8 mouse cellular contexts compared by ENCODE assay signal in the genomic region with DNA sequence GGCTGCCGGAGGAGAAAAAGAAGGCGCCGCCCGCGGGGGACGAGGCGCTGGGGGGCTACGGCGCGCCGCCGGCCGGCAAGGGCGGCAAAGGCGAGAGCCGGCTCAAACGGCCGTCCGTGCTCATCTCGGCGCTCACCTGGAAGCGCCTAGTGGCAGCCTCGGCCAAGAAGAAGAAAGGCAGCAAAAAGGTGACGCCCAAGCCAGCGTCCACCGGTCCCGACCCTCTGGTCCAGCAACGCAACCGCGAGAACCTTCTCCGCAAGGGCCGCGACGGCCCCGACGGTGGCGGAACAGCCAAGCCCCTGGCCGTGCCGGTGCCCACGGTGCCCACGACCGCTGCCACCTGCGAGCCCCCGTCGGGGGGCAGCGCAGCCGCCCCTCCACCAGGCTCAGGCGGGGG. TPM values are rescaled to one million over a fixed set of nuclear protein-coding genes. Genes with fewer than 3 reads are reported as not detected.
DNase-seq lines count a peak whose midpoint lies in the region; ATAC-seq and TF ChIP-seq lines count a peak whose summit lies in the region.

No protein-coding gene starts in this region.

- peak overlapping the region; percentile 58 for H3K4me3 ChIP-seq in heart, embryonic 11.5 days (ENCODE audit: low read depth, low read length)
- peak overlapping the region; percentile 72 for H3K4me3 ChIP-seq in intestine, embryonic 16.5 days (ENCODE audit: low read length)
- peak overlapping the region; percentile 81 for H3K4me3 ChIP-seq in olfactory bulb, adult 2 months (ENCODE audit: insufficient read depth, low read depth, low read length)

- WGBS in heart, embryonic 11.5 days (ENCODE audit: insufficient replicate concordance): under 1% methylated on average over 44 of the region's 48 CpGs
- under 1% methylated on average over 48 of the region's 48 CpGs for WGBS in intestine, embryonic 16.5 days
- under 1% methylated on average over 48 of the region's 48 CpGs for WGBS in olfactory bulb, adult 2 months

- H3K4me2 ChIP-seq in heart, embryonic 11.5 days: peak overlapping the region; percentile 94
- peak overlapping the region; percentile 100 for H3K4me2 ChIP-seq in intestine, embryonic 16.5 days (ENCODE audit: low read depth, low read length)

- peak overlapping the region; percentile 24; the same call in 1 of the 2 replicates for H3K9ac ChIP-seq in heart, embryonic 11.5 days (ENCODE audit: low read depth, low read length)
- peak overlapping the region; percentile 66 for H3K9ac ChIP-seq in intestine, embryonic 16.5 days (ENCODE audit: low read depth, low read length)

- peaks cover 99% of the 10 kb centered on the region for H3K27me3 ChIP-seq in heart, embryonic 11.5 days (ENCODE audit: control insufficient read depth, insufficient read depth, low read length)
- peaks cover 89% of the 10 kb centered on the region for H3K27me3 ChIP-seq in intestine, embryonic 16.5 days (replicated peaks; ENCODE audit: control insufficient read depth, insufficient read depth, low read length)

- peaks cover 10% of the 10 kb centered on the region for H3K4me1 ChIP-seq in heart, embryonic 11.5 days (ENCODE audit: control insufficient read depth, insufficient read depth, low read length)
- peaks cover 27% of the 10 kb centered on the region for H3K4me1 ChIP-seq in intestine, embryonic 16.5 days (ENCODE audit: control insufficient read depth, insufficient read depth, low read length)
- peaks cover 37% of the 10 kb centered on the region for H3K4me1 ChIP-seq in olfactory bulb, adult 2 months (ENCODE audit: control insufficient read depth, insufficient read depth, low read length)

- no peak overlapping the region for H3K27ac ChIP-seq in heart, embryonic 11.5 days (ENCODE audit: low read depth, low read length)
- H3K27ac ChIP-seq in intestine, embryonic 16.5 days (ENCODE audit: low read length): no peak overlapping the region
- peak overlapping the region; percentile 56 for H3K27ac ChIP-seq in olfactory bulb, adult 2 months (ENCODE audit: insufficient read depth, low read depth, low read length)

- TF ChIP-seq POLR2A in olfactory bulb, adult 2 months (IDR thresholded peaks at IDR 0.05; ENCODE audit: insufficient read depth, low read depth, low read length): no peak

- no peaks in the 10 kb centered on the region for H3K9me3 ChIP-seq in heart, embryonic 11.5 days (replicated peaks; ENCODE audit: control insufficient read depth, low read length)
- H3K9me3 ChIP-seq in intestine, embryonic 16.5 days (ENCODE audit: control insufficient read depth, low read length): no peaks in the 10 kb centered on the region

- no peaks in the 10 kb centered on the region for H3K36me3 ChIP-seq in heart, embryonic 11.5 days (ENCODE audit: control insufficient read depth, insufficient read depth, low read length)
- no peaks in the 10 kb centered on the region for H3K36me3 ChIP-seq in intestine, embryonic 16.5 days (ENCODE audit: control insufficient read depth, insufficient read depth, low read length)

- no peak for TF ChIP-seq CTCF in olfactory bulb, adult 2 months (IDR thresholded peaks at IDR 0.05; ENCODE audit: insufficient read depth, low read depth, low read length)

- no peak for DNase-seq in heart, adult 9 months (ENCODE audit: low spot score in 2 of 2)
- peak; percentile 5 for DNase-seq in urinary bladder, postnatal 25 days (ENCODE audit: low spot score)
- no peak for DNase-seq in urinary bladder, postnatal 4 days (ENCODE audit: low spot score in 2 of 2)
- DNase-seq in frontal cortex, postnatal 14 days (ENCODE audit: low spot score in 2 of 2): no peak
- DNase-seq in ovary, adult 18-20 months (ENCODE audit: low spot score): no peak

- ATAC-seq in heart, embryonic 11.5 days (replicated peaks; ENCODE audit: insufficient number of reproducible peaks, low FRiP score, low TSS enrichment): no peak
- no peak; the same call in 1 of the 2 replicates for ATAC-seq in intestine, embryonic 16.5 days

RNA-seq across cellular contexts. Expression of gene Cdk5r2, which starts 0.4 kb away (rescaled TPM):
- 0.30 and 0.48 TPM in 2 replicates for polyA plus RNA-seq in heart, embryonic 11.5 days (2014; fragmentation: Nextera tagmentation; extraction: Ambion mirVana)
- polyA plus RNA-seq in intestine, embryonic 16.5 days (2015; fragmentation: Nextera tagmentation; extraction: Ambion mirVana): 0.07 and 0.18 TPM in 2 replicates
- polyA plus RNA-seq in olfactory bulb, adult 2 months (2012; ENCODE audit: insufficient read depth, insufficient read length, low replicate concordance, missing spikeins): not detected in 2 replicates

RNA-seq across cellular contexts. Expression of gene Fev, which starts 30.1 kb away (rescaled TPM):
- polyA plus RNA-seq in heart, embryonic 11.5 days (2014; fragmentation: Nextera tagmentation; extraction: Ambion mirVana): 1.4 and 4.1 TPM in 2 replicates
- 0.95 and 1.5 TPM in 2 replicates for polyA plus RNA-seq in intestine, embryonic 16.5 days (2015; fragmentation: Nextera tagmentation; extraction: Ambion mirVana)
- polyA plus RNA-seq in olfactory bulb, adult 2 months (2012; ENCODE audit: insufficient read depth, insufficient read length, low replicate concordance, missing spikeins): not detected in 2 replicates

RNA-seq across cellular contexts. Expression of gene Cryba2, which starts 37.8 kb away (rescaled TPM):
- not detected in 2 replicates for polyA plus RNA-seq in heart, embryonic 11.5 days (2014; fragmentation: Nextera tagmentation; extraction: Ambion mirVana)
- polyA plus RNA-seq in intestine, embryonic 16.5 days (2015; fragmentation: Nextera tagmentation; extraction: Ambion mirVana): 1.5 and 2.4 TPM in 2 replicates
- polyA plus RNA-seq in olfactory bulb, adult 2 months (2012; ENCODE audit: insufficient read depth, insufficient read length, low replicate concordance, missing spikeins): not detected in 2 replicates
